Mouse (Mus musculus): ENCODE data around the gene Ccdc65.

DNA sequence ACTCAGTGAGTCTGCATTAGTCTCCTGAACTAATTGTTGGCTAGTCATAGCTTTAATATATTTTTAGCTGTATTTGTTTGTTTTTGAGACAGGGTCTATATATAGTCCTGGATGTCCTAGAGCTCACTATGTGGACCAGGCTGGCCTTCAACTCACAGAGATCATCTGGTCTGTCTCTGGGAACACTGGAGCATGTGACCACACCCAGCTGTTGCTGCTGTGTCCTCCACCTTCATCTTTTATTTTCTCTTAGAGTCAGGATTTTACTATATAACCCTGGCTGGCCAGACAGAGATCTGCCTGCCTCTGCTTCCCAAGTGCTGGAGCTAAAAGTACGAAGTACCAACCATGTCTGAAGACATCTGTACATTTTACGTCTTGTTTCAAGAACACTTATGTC lies 41.1 kb downstream of the Ccdc65 start:
- TF ChIP-seq POLR2A (IDR thresholded peaks at IDR 0.05; ENCODE audit: borderline replicate concordance, extremely low read depth, insufficient read depth, insufficient read length, poor library complexity, severe bottlenecking): no peak
- no peak for TF ChIP-seq CTCF (IDR thresholded peaks at IDR 0.05; ENCODE audit: borderline replicate concordance, extremely low read depth, insufficient read depth, insufficient read length)

All from brain, embryonic 14.5 days (tissue).